Mouse (Mus musculus) limb, embryonic 12.5 days (tissue): ENCODE measurements around the gene Asb8. TPM values are rescaled to one million over a fixed set of nuclear protein-coding genes. Genes with fewer than 3 reads are reported as not detected.
A peak's percentile ranks its signal among the peaks of the same experiment; 100 is the strongest.

Experiments
- ATAC-seq: fragments of 200-750 bp; cut with Nextera tagmentation; 2 replicates; pipeline ENCODE4 v1.8.0; 2017; ENCODE audit warnings: low read depth, moderate TSS enrichment; ENCODE audit not compliant: insufficient number of reproducible peaks, insufficient read depth, low FRiP score, low TSS enrichment
- H3K27ac ChIP-seq: fragments of 300-500 bp; sonication (generic); 2 replicates; pipeline ENCODE4 v1.5.1; 2016; ENCODE audit warnings: mild to moderate bottlenecking, moderate library complexity
- H3K27me3 ChIP-seq: fragments of 300-500 bp; sonication (generic); 2 replicates; pipeline ENCODE4 v1.6.1; 2016; ENCODE audit warnings: mild to moderate bottlenecking, moderate library complexity
- H3K36me3 ChIP-seq: fragments of 300-500 bp; sonication (generic); 2 replicates; pipeline ENCODE4 v1.6.1; 2016; ENCODE audit warnings: mild to moderate bottlenecking, moderate library complexity
- H3K4me1 ChIP-seq: fragments of 300-500 bp; sonication (generic); replicated peaks from 2 replicates; pipeline ENCODE4 v1.6.1; 2016
- H3K4me2 ChIP-seq: fragments of 300-500 bp; sonication (generic); 2 replicates; pipeline ENCODE4 v1.6.1; 2016; ENCODE audit warnings: mild to moderate bottlenecking, moderate library complexity
- H3K4me3 ChIP-seq: fragments of 300-500 bp; sonication (generic); replicated peaks from 2 replicates; pipeline ENCODE4 v1.5.1; 2016; ENCODE audit warnings: mild to moderate bottlenecking
- H3K9ac ChIP-seq: fragments of 300-500 bp; sonication (generic); replicated peaks from 2 replicates; pipeline ENCODE4 v1.6.1; 2016; ENCODE audit warnings: mild to moderate bottlenecking, moderate library complexity
- H3K9me3 ChIP-seq: fragments of 300-500 bp; sonication (generic); 2 replicates; pipeline ENCODE4 v1.6.1; 2016; ENCODE audit warnings: mild to moderate bottlenecking, moderate library complexity
- WGBS: fragments of 180-500 bp; shearing (Covaris S2); methylation state at CpG from one replicate; pipeline ENCODE4 v1.1.7; 2016; 5-methylcytosine and 5-hydroxymethylcytosine counted together
- polyA plus RNA-seq: library from polyadenylated mRNA; unstranded; fragments of >200 nt; fragmentation: Nextera tagmentation; extraction: Ambion mirVana; gene quantifications from 2 replicates; pipeline ENCODE4 v1.2.1, GENCODE M21; 2016

Gene Asb8
- polyA plus RNA-seq, 1 experiment from 2014 or later: 42.4 TPM

- 75% methylated on average over 3 of the region's 3 CpGs for WGBS
- ATAC-seq: no peak
- H3K27ac ChIP-seq: no peak overlapping the region
- H3K27me3 ChIP-seq: no peaks in the 10 kb centered on the region
- no peaks in the 10 kb centered on the region for H3K36me3 ChIP-seq
- H3K4me3 ChIP-seq: no peak overlapping the region
- no peaks in the 10 kb centered on the region; the same call in 1 of the 2 replicates for H3K4me1 ChIP-seq
- H3K4me2 ChIP-seq: no peak overlapping the region
- H3K9me3 ChIP-seq: no peaks in the 10 kb centered on the region
- no peak overlapping the region for H3K9ac ChIP-seq
Measured at GRCm38 (mm10) chr15:98154631-98155030, 10.8 kb downstream of the Asb8 start.

- H3K9ac ChIP-seq: no peak overlapping the region
- no peaks in the 10 kb centered on the region for H3K27me3 ChIP-seq
- no peak for ATAC-seq
- H3K4me3 ChIP-seq: no peak overlapping the region
- H3K9me3 ChIP-seq: no peaks in the 10 kb centered on the region
- H3K4me2 ChIP-seq: no peak overlapping the region
- H3K4me1 ChIP-seq: no peaks in the 10 kb centered on the region; the same call in 1 of the 2 replicates
- no peak overlapping the region for H3K27ac ChIP-seq
- WGBS: 64% methylated on average over 4 of the region's 4 CpGs
- H3K36me3 ChIP-seq: no peaks in the 10 kb centered on the region
Measured at GRCm38 (mm10) chr15:98154146-98154545, 11.3 kb downstream of the Asb8 start.

- WGBS: 35% methylated on average over 3 of the region's 3 CpGs
- no peaks in the 10 kb centered on the region for H3K36me3 ChIP-seq
- no peak for ATAC-seq
- no peak overlapping the region for H3K4me3 ChIP-seq
- H3K9me3 ChIP-seq: no peaks in the 10 kb centered on the region
- H3K4me1 ChIP-seq: no peaks in the 10 kb centered on the region; the same call in 1 of the 2 replicates
- no peaks in the 10 kb centered on the region for H3K27me3 ChIP-seq
- no peak overlapping the region for H3K4me2 ChIP-seq
- H3K27ac ChIP-seq: no peak overlapping the region
- no peak overlapping the region; the same call in 1 of the 2 replicates for H3K9ac ChIP-seq
Measured at GRCm38 (mm10) chr15:98153625-98154024, 11.8 kb downstream of the Asb8 start.

GRCm38 (mm10) chr15:98152916-98153315 is 12.5 kb downstream of the Asb8 start:
- Histone ChIP-seq H3K4me1 (no peaks in the 10 kb centered on the region; the same call in 1 of the 2 replicates), H3K9ac (no peak overlapping the region), H3K27ac (no peak overlapping the region), H3K9me3 (no peaks in the 10 kb centered on the region), H3K36me3 (no peaks in the 10 kb centered on the region), H3K4me2 (no peak overlapping the region), H3K27me3 (no peaks in the 10 kb centered on the region), H3K4me3 (no peak overlapping the region)
- ATAC-seq: no peak
- 65% methylated on average over 7 of the region's 7 CpGs for WGBS

GRCm38 (mm10) chr15:98149166-98149602 is 16.2 kb downstream of the Asb8 start:
- no peaks in the 10 kb centered on the region for H3K27me3 ChIP-seq
- 78% methylated on average over 10 of the region's 10 CpGs for WGBS
- no peak overlapping the region for H3K27ac ChIP-seq
- no peak overlapping the region for H3K4me2 ChIP-seq
- H3K9ac ChIP-seq: no peak overlapping the region
- H3K4me3 ChIP-seq: no peak overlapping the region
- no peaks in the 10 kb centered on the region for H3K9me3 ChIP-seq
- H3K4me1 ChIP-seq: peaks cover 7% of the 10 kb centered on the region
- no peak for ATAC-seq
- H3K36me3 ChIP-seq: no peaks in the 10 kb centered on the region

GRCm38 (mm10) chr15:98148356-98148755 is 17.1 kb downstream of the Asb8 start:
- Histone ChIP-seq H3K4me2 (no peak overlapping the region), H3K27ac (no peak overlapping the region), H3K9me3 (no peaks in the 10 kb centered on the region), H3K36me3 (no peaks in the 10 kb centered on the region), H3K9ac (no peak overlapping the region), H3K4me1 (peaks cover 7% of the 10 kb centered on the region), H3K4me3 (no peak overlapping the region), H3K27me3 (no peaks in the 10 kb centered on the region)
- WGBS: 84% methylated on average over 3 of the region's 3 CpGs
- ATAC-seq: no peak

GRCm38 (mm10) chr15:98145559-98146181 is 19.8 kb downstream of the Asb8 start:
- H3K27ac ChIP-seq: peak overlapping the region; percentile 78
- ATAC-seq: peak; percentile 89
- under 1% methylated on average over 38 of the region's 38 CpGs for WGBS
- peaks cover 18% of the 10 kb centered on the region for H3K36me3 ChIP-seq
- peaks cover 7% of the 10 kb centered on the region for H3K4me1 ChIP-seq
- H3K4me2 ChIP-seq: peak overlapping the region; percentile 88
- peak overlapping the region; percentile 99 for H3K4me3 ChIP-seq
- H3K9me3 ChIP-seq: no peaks in the 10 kb centered on the region
- no peaks in the 10 kb centered on the region for H3K27me3 ChIP-seq
- H3K9ac ChIP-seq: peak overlapping the region; percentile 91

GRCm38 (mm10) chr15:98144861-98145507 is 20.4 kb downstream of the Asb8 start:
- peak overlapping the region; percentile 99 for H3K4me3 ChIP-seq
- peak overlapping the region; percentile 91 for H3K9ac ChIP-seq
- ATAC-seq: peak; percentile 52
- peak overlapping the region; percentile 88 for H3K4me2 ChIP-seq
- under 1% methylated on average over 36 of the region's 36 CpGs for WGBS
- H3K27me3 ChIP-seq: no peaks in the 10 kb centered on the region
- H3K4me1 ChIP-seq: peaks cover 7% of the 10 kb centered on the region
- H3K27ac ChIP-seq: peak overlapping the region; percentile 78
- H3K9me3 ChIP-seq: no peaks in the 10 kb centered on the region
- peaks cover 25% of the 10 kb centered on the region for H3K36me3 ChIP-seq

- peaks cover 7% of the 10 kb centered on the region for H3K4me1 ChIP-seq
- H3K27ac ChIP-seq: no peak overlapping the region
- H3K36me3 ChIP-seq: peaks cover 50% of the 10 kb centered on the region
- H3K4me3 ChIP-seq: no peak overlapping the region
- WGBS: 77% methylated on average over 10 of the region's 10 CpGs
- ATAC-seq: no peak
- no peak overlapping the region for H3K4me2 ChIP-seq
- no peak overlapping the region for H3K9ac ChIP-seq
- H3K9me3 ChIP-seq: no peaks in the 10 kb centered on the region
- no peaks in the 10 kb centered on the region for H3K27me3 ChIP-seq
Measured at GRCm38 (mm10) chr15:98142515-98142914, 22.9 kb downstream of the Asb8 start.

- no peak overlapping the region for H3K4me2 ChIP-seq
- peaks cover 7% of the 10 kb centered on the region for H3K4me1 ChIP-seq
- ATAC-seq: no peak
- no peak overlapping the region for H3K9ac ChIP-seq
- H3K27ac ChIP-seq: no peak overlapping the region
- no peaks in the 10 kb centered on the region for H3K9me3 ChIP-seq
- no peaks in the 10 kb centered on the region for H3K27me3 ChIP-seq
- 90% methylated on average over 5 of the region's 5 CpGs for WGBS
- H3K4me3 ChIP-seq: no peak overlapping the region
- peaks cover 67% of the 10 kb centered on the region for H3K36me3 ChIP-seq
Measured at GRCm38 (mm10) chr15:98140809-98141208, 24.6 kb downstream of the Asb8 start.

GRCm38 (mm10) chr15:98139763-98140162 is 25.7 kb downstream of the Asb8 start:
- ATAC-seq: no peak
- H3K27ac ChIP-seq: no peak overlapping the region
- no peak overlapping the region for H3K9ac ChIP-seq
- no peak overlapping the region for H3K4me2 ChIP-seq
- no peak overlapping the region for H3K4me3 ChIP-seq
- H3K9me3 ChIP-seq: no peaks in the 10 kb centered on the region
- H3K36me3 ChIP-seq: peaks cover 78% of the 10 kb centered on the region
- WGBS: 59% methylated on average over 7 of the region's 7 CpGs
- peaks cover 5% of the 10 kb centered on the region for H3K4me1 ChIP-seq
- no peaks in the 10 kb centered on the region for H3K27me3 ChIP-seq
